Mouse (Mus musculus) left cerebral cortex, postnatal 36 days (tissue): ENCODE results near the gene Galnt15. TPM values are rescaled to one million over a fixed set of nuclear protein-coding genes. Genes with fewer than 3 reads are reported as not detected.

Experiments used
- DNase-seq, 2 experiments: peaks; one replicate each; pipeline ENCODE4 v3.0.0; 2021 to 2022; ENCODE audit warnings: low spot score in 2 of 2, mixed read lengths in 1 of 2
- intact Hi-C: fragments of 180-260 bp; cut with DNase I; formaldehyde crosslinking; loops from one replicate; pipeline ENCODE4 v1.15.1; 2025
- total RNA-seq, 2 experiments: library from RNA; stranded (reverse); gene quantifications; 2 replicates each; pipeline ENCODE4 v1.2.3; 2021

Gene Galnt15
- total RNA-seq, 2 experiments from 2014 or later, result 2.6 to 2.7 TPM

DNA sequence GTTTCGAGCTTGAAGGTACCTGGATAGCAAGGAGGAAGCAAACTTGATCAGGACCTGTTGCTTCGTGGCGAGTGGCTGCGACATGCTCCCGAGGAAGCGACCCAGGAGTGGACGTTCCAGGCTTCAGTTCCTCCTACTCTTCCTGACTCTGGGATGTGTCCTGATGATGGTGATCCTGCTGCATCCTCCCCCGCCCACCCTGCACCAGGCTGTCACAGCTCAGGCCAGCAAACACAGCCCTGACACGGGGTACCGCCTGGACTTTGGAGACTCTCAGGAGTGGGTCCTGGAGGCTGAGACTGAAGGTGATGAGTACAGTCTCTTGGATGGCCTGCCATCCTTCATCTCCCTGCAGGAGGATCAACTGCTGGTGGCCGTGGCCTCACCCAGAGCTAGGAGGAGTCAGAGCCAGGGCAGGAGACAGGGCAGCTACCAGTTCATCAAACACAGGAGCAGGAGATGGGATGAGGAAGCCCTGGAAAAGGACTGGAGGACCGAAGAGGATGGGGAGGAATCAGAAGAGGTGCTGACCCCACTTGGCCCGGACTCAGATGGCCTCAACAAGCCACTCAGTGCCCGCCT lies 713 bp downstream of the Galnt15 start:
- intact Hi-C loops, result no loop called here
- DNase-seq, result no peak

DNA sequence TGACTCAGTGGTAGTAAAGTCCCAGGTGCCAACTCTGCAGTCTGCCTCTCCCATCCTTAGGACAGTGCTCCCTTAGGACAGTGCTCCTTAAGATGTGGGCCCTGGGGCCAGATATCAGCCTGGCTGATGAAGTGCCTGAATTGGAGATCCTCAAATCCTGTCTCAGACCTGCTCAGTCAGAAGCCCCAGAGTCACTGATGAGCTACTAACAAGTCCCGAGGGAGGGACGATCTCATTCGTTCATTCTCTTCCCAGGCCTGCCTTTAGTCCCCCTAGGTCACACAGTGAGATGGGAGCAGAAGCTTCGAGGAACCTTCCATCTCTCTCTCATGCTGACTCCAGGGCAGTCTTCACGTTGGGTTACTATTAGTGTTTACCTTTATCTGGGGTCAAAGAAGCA lies 1.3 kb downstream of the Galnt15 start:
- intact Hi-C loops, result loop anchor here (5.0 kb wide), 1 partner anchor 238 kb away; no protein-coding TSS in a partner anchor
- no peak for DNase-seq

DNA sequence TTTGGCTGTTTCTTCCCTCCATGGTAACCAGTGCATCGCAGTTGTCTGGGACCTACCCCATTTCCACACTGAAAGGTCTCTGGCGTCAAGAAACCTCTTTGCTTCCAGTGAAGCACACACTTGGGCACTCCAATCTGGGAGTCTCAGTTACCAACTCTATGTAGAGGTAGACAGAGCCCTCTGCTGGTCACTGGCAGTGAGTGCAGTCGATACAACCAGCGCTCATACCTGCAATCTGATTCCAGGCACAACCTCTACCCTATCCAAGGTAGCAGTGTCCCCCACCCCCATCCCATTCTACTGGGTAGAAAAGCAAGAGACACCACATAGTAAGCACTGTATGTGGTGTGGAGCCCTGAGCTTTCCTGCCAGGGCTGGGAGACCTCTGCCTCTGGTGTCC lies 3.7 kb downstream of the Galnt15 start:
- DNase-seq, result peak; percentile 61 to 64
- intact Hi-C loops, result loop anchor here (1.0 to 5.0 kb wide), 2 partner anchors 77 to 240 kb away; no protein-coding TSS in a partner anchor

DNA sequence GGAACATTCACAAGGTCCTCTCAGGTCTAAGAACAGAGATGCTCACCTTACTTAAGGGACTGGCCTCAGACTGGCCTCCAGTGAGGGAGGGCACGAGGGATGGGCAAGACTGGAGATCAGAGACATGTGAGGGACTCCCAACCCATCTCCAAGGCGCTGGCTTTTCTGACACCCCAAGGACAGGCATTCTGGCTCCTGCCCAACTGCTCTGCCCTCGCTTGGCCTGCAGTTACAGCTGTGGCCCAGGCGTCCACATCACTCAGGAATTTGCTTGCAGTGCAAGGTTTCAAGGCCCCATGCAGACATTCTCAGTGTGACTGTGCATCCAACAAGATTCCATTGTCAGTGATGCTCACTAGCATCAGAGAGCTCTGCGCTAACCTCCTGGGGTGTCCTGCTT lies 7.7 kb downstream of the Galnt15 start:
- intact Hi-C loops, result no loop called here

DNA sequence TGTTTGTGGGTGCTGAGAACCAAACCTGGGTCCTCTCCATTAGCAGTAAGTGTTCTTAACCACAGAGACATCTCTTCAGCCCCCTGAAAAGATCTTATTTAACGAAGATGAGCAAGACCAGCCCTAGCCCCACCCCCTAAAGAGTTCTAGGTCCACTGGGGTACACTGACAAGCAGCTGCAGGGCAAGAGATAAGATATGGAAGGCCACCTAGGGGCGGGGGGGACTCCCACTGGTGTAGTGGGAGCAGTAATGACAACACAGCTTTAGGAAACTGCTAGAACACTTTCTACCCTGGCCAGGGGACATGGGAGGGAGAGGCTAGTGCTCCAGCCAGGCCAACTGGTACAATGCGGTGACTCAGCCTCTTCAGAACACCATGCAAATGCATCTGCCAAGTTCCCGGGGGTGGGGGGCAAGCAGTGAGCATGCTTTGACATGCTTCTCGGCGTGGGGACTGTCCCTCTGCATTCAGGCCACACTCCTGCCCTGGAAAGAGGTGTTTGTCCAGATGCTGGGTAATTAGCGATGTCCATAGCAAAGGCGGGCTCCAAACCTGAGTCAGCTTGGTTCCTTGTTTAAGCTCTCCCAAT lies 9.0 kb downstream of the Galnt15 start:
- DNase-seq, result no peak
- intact Hi-C loops, result no loop called here

More for the DNA sequence above, 7.7 kb downstream of the Galnt15 start:
- DNase-seq, result no peak

DNA sequence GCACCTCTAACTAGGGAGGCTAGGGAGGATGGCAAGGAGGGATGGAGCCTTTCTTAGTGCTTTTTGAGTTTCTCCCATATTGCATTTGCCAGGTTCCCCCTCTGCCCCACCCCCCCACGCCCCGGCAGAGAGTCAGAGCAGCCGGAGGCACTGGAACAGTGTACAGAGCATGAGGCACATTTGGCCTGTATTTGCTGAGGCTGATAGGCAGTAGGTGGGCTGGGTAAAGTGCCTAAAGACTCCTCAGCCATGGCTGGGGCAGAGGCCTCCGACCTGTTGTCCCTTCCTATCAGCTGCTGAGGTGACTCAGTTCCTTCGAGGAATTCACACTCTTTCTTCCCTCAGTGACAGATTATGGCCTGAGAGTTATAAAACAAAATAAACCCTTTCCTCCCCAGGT lies 13.3 kb downstream of the Galnt15 start:
- no peak for DNase-seq
- intact Hi-C loops, result no loop called here

DNA sequence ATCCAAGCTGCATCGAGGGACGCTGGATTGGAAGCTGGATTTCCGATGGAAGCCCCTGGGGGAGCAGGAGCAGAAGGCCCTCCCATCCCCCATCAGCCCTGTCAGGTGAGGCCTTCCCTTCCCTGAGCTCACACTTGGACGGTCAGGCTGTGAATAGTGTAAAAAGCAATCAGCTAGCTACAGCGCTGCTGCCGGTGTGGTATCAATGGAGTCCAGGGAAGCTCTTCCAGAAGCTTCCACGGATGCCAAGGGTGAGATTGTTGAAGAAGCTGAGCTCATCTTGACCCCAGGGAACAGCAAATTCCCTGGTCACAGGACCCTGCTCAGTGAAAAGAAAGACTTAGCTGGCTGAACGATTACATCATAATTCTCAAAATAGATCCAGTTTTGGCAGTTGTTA lies 17.6 kb downstream of the Galnt15 start:
- intact Hi-C loops, result no loop called here
- DNase-seq, result no peak

DNA sequence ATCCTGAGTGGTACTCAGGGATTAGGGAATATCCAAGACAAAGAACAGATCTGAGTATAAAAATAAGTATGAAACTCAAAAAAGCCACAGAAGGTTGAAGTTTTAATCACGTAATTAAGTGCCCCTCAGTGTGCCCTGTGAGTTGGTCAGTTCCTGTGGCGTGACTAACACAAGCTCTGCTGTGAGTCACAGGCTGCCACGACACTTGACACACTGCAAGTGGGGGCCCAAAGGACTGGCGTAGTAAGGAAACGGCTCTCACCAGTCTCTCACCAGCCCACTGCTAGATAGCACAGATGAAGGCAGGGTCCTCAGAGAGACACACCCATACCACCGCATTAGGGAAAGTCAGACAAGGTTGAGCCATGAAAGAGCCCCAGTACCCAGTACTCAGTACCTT lies 21.4 kb downstream of the Galnt15 start:
- DNase-seq, result no peak
- intact Hi-C loops, result no loop called here

DNA sequence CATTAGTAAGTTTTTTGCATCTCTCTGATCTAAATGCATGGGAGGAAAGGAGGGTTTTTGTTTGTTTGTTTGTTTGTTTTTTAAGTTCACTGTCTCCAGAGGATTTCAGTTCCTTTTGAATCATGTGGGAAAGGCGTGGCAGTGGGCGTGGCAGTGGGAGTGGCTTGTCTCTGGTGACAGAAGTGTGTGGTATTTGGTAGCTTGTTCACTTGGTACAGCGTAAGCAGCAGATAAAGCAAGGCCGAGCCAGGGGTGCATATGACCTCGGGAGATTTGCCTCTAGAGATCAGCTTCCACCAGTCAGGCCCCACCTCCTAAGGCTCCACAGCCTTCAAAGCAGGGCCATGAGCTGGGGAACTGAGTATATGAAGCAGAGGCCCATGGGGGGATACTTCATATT lies 25.1 kb downstream of the Galnt15 start:
- no peak for DNase-seq
- intact Hi-C loops, result no loop called here

DNA sequence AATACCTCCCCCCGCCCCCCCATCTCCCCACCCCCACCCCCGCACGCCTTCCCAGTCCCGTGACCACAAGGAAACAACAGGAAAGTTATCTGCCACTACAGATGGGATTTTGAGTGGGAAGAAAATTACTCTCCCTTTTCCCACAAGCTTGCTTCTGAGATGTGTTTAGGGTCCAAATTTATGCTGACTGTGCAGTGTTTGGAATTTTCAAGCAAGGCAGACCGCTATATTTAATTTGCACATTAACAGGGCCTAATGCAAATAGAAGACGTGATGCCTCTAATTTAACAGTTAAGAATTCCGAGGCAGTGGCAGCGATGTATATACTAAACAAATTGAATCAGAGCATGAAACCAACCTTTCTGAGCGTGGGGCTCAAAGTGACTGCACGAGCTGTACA lies 26.0 kb downstream of the Galnt15 start:
- intact Hi-C loops, result no loop called here

DNA sequence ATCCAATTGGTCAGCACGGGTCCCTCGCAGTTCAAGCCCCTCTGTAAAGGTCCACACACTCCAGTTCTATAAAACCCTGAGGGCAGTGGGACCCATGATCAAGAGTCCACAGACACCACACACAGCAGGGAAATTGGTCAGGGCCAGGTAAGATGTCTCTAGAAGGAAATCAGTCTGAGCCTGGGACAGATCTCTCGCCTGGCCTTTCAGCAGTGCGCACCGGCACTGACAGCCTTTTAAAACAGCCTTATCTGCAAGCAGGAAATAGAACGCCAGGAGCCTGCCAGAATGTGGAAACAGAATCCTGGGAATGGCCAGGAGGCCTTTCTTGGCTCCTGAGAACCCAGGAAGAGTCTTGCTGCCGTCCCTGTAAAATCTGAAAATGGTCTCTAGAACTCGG lies 27.0 kb downstream of the Galnt15 start:
- no peak for DNase-seq
- intact Hi-C loops, result no loop called here

More for the DNA sequence above, 26.0 kb downstream of the Galnt15 start:
- DNase-seq, result no peak

DNA sequence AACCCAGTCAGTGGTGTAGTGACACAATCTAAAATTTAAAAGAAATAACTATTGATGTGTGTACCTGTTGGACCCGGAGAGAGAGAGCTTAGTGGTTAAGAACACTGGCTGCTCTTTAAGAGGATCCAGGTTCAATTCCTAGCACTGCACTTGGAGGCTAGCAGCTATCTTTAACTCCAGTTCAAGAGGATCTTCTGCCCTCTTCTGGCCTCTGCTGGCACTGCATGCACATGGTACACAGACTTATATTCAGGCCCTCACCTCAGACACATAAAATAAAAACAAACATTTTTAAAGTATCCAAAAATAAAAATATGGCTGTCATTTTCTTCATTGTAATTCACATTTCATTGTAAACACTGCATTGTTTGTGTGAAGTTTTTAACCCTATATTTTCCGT lies 27.9 kb downstream of the Galnt15 start:
- intact Hi-C loops, result no loop called here
- no peak for DNase-seq

DNA sequence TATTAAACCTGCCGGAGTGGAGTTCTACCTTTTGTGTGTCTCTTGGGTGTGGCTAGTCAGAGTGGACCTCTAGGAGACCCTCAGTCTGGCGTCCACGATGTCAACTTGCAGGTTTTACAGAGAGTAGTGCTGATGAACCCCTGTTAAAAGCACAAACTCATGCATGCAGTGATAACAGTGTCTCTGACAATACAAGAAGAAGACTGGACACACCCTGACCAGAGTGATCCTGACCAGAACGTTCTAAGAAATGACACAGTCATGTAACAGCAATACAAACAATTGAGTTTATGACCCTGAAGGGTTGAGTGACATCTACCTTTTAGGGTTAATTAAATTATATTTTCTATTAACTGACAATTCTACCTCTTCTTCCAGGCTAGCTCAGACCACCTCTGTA lies 28.9 kb downstream of the Galnt15 start:
- intact Hi-C loops, result no loop called here
- DNase-seq, result no peak

DNA sequence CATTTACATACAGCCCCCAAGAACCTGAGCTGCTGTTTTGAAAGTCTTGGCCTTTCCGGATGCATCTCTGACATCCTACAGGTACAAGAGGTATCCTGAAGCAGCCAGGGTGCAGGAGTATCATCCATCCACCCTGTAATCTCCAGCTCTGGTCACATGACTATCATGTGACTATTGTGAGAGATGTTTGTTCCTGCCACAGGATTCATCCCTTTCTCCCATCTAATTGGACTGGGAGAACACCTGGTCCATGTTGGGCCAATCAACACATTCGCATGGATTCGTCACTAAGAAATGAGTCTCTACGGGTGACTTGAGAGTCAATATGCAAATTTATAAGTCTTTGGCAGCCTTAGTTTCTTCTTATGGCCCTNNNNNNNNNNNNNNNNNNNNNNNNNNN lies 32.6 kb downstream of the Galnt15 start:
- no peak for DNase-seq
- intact Hi-C loops, result no loop called here

DNA sequence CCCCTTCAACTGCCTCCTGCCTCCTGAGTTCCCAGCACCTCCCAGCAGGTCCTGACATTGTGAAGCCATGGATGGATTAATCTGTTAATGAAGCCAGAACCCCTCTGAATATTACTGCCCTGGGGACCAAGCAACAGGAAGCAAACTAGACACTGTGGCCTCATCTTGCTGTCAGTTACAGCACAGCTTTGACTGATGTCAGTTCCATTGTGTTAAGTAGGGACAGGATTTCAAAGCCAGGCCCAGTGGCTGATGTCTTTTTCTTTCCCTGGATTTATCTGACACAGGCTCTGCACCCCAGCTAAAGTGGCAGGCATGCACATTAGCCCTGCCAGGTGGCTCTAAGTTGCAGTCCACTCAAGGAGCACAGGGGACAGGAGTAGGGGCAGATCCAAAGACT lies 44.0 kb downstream of the Galnt15 start:
- DNase-seq, result no peak
- intact Hi-C loops, result no loop called here

DNA sequence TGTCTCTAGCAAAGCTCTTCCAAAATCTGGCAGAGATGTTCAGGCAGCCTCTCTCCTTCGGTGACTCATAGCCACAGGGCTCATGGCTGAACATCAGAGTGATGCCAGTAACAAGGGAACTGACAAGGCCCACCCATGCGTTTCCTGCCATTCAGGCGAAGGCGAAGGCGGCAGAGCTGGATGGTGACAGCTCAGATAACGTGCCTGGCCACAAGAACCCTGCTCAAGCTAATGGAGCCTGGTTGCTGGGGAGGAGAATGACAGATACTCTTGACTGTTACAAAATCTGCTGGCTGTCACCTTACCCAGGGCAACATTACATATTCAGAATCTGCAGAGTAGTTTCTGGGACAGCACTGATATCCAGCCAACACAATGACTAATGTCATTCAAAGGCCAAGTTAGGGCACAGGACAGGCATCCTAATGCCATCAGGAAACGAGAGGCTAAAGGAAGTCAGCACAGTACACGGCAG lies 44.5 kb downstream of the Galnt15 start:
- intact Hi-C loops, result no loop called here
- peak; percentile 44 to 65 for DNase-seq

DNA sequence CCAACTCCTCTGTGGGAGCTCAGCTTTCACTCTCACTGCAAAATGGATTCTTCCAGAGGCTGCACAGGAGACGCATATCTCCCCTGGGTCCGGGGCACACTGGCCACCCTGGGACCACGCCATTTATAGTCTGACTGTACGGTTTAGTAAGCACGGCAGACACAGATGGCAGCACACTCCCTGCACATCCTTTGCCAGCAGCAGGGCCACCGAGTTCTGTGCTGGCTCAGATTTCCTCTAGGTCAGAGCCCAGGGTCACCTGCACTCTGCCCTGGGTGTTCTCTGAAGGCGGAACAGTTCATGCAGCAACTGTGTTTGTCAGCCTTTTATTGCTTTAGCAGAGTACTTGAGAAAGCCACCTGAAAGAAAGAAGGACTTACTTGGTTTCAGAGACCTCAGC lies 45.1 kb downstream of the Galnt15 start:
- intact Hi-C loops, result loop anchor here (2.0 kb wide), 1 partner anchor 119 kb away; no protein-coding TSS in a partner anchor
- DNase-seq, result no peak

DNA sequence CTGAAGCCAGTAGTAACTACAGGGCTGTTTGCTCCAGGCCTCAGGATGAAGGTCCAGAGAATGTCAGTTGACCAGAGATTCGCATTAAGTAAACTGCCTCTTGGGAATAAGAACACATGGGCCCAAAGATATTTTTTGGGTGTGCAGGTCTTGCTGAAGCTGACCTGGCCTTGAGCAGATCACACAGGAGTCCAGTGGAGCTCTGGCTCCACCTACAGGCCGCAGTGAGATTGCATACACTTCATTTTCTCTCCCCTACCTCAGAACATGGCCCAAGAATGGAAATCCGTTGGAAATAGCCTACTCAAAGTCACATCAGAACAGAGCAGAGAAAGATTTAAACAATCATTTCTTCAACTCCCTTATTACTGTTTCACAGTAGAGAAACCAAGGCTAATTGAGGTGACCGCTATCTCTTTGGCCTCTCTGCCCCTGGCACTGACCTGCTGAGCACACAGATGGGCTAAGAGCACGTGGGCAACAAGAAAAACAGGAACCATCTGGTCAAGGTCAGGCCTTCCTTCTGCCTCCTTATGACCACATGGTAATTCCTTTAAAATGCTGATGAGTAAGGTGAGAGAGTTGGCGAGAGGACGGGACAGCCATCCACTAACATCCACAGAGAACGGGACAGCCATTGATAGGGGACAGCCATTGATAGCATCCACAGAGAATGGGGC lies 48.2 kb downstream of the Galnt15 start:
- peak; percentile 29 to 47 for DNase-seq
- intact Hi-C loops, result loop anchor here (5.0 kb wide), 2 partner anchors 280 to 420 kb away; no protein-coding TSS in a partner anchor

DNA sequence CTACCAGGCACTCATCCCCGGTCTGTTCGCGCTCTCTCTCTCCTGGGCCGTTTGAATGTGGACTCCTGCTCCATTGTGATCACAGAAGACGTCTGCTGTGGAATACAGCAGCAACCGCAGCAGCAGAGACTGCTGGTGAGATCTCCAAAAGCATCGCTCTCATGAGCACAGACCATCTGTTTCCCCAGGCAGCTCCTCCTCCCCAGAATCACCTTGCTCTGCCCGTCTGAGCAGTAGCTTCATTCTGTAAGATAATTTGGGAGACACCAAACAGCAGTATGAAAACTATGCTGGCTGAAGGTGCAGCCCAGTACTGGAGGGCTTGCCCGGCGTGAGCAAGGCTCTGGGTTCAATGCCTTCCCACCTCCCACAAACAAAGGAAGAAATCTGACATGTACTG lies 52.2 kb downstream of the Galnt15 start:
- intact Hi-C loops, result no loop called here
- DNase-seq, result peak; percentile 18 to 23

DNA sequence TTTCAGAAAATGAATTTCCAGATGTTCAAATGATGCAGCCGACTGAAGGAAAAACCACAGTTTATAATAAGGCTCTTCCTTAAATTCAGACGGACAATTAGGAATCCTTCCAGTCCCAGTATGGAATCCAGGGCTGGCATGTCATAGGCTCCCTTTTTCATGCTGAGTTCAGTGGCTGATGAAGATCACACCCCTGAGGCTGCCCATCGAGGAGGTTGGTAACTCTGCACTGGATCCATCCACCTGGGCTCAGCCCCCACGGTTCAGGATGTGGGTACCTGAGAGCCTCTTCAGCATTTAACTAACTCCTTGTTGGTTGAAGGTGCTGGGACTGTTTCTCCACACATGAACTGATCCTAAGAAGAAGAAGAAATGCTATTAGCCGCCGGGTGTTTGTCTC lies 54.1 kb downstream of the Galnt15 start:
- intact Hi-C loops, result no loop called here
- no peak for DNase-seq

DNA sequence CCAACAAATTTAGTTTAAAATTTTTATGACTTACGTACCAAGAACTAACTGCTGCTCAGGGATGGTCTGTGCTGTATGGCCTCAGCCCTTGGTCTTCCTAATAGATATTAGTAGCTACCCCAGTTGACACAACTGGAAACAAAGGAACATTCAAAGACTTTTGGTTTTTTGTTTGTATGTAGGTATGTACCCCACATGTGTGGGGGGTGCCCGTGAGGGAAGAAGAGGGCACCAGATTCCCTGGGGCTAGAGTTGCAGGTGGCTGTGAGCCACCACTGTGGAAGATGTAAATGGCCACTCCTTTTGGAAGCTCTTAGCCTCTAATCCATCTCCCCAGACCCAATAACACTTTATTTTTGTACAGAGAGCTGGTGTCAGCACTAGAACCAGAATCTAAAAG lies 54.7 kb downstream of the Galnt15 start:
- intact Hi-C loops, result no loop called here

More for the DNA sequence above, 54.7 kb downstream of the Galnt15 start:
- DNase-seq, result no peak
